Mouse (Mus musculus) hindbrain, embryonic 15.5 days (tissue): Measurements from ENCODE around the gene Tpcn2. TPM values are rescaled to one million over a fixed set of nuclear protein-coding genes. Genes with fewer than 3 reads are reported as not detected.

Experiments
- ATAC-seq: fragments of 200-750 bp; cut with Nextera tagmentation; 2 replicates; pipeline ENCODE4 v1.8.0; 2017; ENCODE audit warnings: low read depth, moderate number of reproducible peaks, moderate TSS enrichment; ENCODE audit not compliant: low FRiP score
- H3K27ac ChIP-seq: fragments of 300-500 bp; sonication (generic); replicated peaks from 2 replicates; pipeline ENCODE4 v1.5.1; 2015; ENCODE audit warnings: mild to moderate bottlenecking, inconsistent platforms
- H3K27me3 ChIP-seq: fragments of 300-500 bp; sonication (generic); 2 replicates; pipeline ENCODE4 v1.6.1; 2015; ENCODE audit warnings: control low read depth, inconsistent platforms
- H3K36me3 ChIP-seq: fragments of 300-500 bp; sonication (generic); 2 replicates; pipeline ENCODE4 v1.6.1; 2015; ENCODE audit warnings: control low read depth, inconsistent platforms
- H3K4me1 ChIP-seq: fragments of 300-500 bp; sonication (generic); replicated peaks from 2 replicates; pipeline ENCODE4 v1.6.1; 2015; ENCODE audit warnings: control low read depth, inconsistent platforms
- H3K4me2 ChIP-seq: fragments of 300-500 bp; sonication (generic); 2 replicates; pipeline ENCODE4 v1.6.1; 2015; ENCODE audit warnings: moderate library complexity, mild to moderate bottlenecking, inconsistent platforms
- H3K4me3 ChIP-seq: fragments of 300-500 bp; sonication (generic); 2 replicates; pipeline ENCODE4 v1.5.1; 2015; ENCODE audit warnings: mild to moderate bottlenecking, inconsistent platforms
- H3K9ac ChIP-seq: fragments of 300-500 bp; sonication (generic); 2 replicates; pipeline ENCODE4 v1.6.1; 2015; ENCODE audit warnings: inconsistent platforms
- H3K9me3 ChIP-seq: fragments of 300-500 bp; sonication (generic); 2 replicates; pipeline ENCODE4 v1.6.1; 2016; ENCODE audit warnings: control low read depth, inconsistent platforms
- WGBS: fragments of 180-500 bp; shearing (Covaris S2); methylation state at CpG from one replicate; pipeline ENCODE4 v1.1.7; 2015; 5-methylcytosine and 5-hydroxymethylcytosine counted together
- polyA plus RNA-seq: library from polyadenylated mRNA; unstranded; fragments of >200 nt; fragmentation: Nextera tagmentation; extraction: Ambion mirVana; gene quantifications from 2 replicates; pipeline ENCODE4 v1.2.1, GENCODE M21; 2015

The Tpcn2 gene
- polyA plus RNA-seq, 1 experiment from 2014 or later, result 3.7 TPM

- H3K9me3 ChIP-seq, result no peaks in the 10 kb centered on the region
- 37% methylated on average over 6 of the region's 6 CpGs for WGBS
- ATAC-seq, result no peak
Observed at GRCm38 (mm10) chr7:145293859-145294258, 10.0 kb upstream of the Tpcn2 start.

DNA sequence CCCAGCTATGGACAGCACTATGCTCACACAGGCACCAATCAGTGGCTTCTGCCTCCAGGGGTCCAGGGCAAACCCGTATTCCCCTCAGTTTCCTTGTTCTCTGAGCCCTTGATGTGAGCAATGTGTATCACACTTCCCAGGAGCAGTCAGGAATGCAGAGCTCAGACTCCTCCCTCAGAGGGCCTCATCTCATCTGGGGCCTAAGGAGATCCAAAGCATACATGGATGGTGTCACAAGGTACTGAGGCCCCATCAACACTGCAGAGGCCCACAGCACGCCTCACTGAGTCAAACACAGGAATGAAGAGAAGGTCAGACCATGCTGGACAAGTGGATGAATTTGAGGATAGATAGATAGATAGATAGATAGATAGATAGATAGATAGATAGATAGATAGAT is 8.9 kb upstream of the Tpcn2 start:
- no peak overlapping the region for H3K27ac ChIP-seq
- no peaks in the 10 kb centered on the region for H3K9me3 ChIP-seq
- H3K27me3 ChIP-seq, result no peaks in the 10 kb centered on the region
- no peaks in the 10 kb centered on the region for H3K36me3 ChIP-seq
- 75% methylated on average over 2 of the region's 2 CpGs for WGBS
- no peak overlapping the region for H3K4me3 ChIP-seq
- no peak overlapping the region for H3K9ac ChIP-seq
- H3K4me2 ChIP-seq, result no peak overlapping the region
- no peaks in the 10 kb centered on the region for H3K4me1 ChIP-seq
- ATAC-seq, result no peak

More at GRCm38 (mm10) chr7:145293859-145294258, 10.0 kb upstream of the Tpcn2 start:
- H3K4me2 ChIP-seq, result no peak overlapping the region
- no peaks in the 10 kb centered on the region for H3K4me1 ChIP-seq
- no peak overlapping the region for H3K4me3 ChIP-seq
- H3K27me3 ChIP-seq, result no peaks in the 10 kb centered on the region
- no peaks in the 10 kb centered on the region for H3K36me3 ChIP-seq
- no peak overlapping the region for H3K27ac ChIP-seq
- no peak overlapping the region for H3K9ac ChIP-seq

DNA sequence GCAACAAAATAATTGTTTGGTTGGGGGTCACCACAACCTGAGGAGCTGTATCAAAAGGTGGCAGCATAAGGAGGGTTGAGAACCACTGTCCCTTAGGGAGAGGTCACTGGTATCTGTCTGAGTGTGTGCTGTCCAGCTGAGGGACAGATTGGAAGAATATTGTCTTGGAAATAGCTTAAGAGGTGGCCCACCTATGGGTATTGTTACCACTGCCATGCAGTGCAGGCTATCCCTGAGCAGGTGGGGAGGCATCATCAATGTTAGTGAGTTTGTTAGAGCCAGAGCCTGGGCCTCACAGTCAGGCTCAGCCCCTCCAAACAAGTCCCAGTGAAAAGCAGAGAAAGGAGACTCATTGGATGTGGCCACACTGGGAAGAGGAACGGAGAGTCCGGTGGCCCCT is 8.0 kb upstream of the Tpcn2 start:
- no peak overlapping the region for H3K4me2 ChIP-seq
- no peak overlapping the region for H3K4me3 ChIP-seq
- H3K9ac ChIP-seq, result no peak overlapping the region
- no peaks in the 10 kb centered on the region for H3K4me1 ChIP-seq
- 91% methylated on average over 2 of the region's 2 CpGs for WGBS
- H3K27ac ChIP-seq, result no peak overlapping the region
- H3K27me3 ChIP-seq, result no peaks in the 10 kb centered on the region
- no peaks in the 10 kb centered on the region for H3K9me3 ChIP-seq
- ATAC-seq, result no peak
- H3K36me3 ChIP-seq, result no peaks in the 10 kb centered on the region

DNA sequence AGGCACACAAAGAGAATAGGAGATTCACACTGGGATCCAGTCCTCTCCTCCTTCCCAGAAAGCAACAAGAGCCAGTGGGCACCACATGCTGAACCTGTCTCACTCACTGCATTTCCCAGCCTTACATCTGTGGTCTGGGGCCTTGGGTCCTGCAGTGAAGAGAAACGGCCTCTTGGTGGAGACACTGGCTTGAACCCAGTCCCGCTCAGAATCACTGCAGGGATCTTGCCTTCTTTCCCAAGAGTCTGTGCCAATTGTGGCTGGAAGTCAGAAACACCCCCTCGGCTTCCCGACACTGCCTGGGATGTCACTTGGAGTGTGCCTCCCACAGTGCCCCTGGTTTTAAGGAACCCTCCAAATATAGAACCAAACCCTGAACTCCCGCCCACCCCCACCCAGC is 5.5 kb upstream of the Tpcn2 start:
- Histone ChIP-seq H3K4me2 (no peak overlapping the region), H3K9ac (no peak overlapping the region), H3K27ac (no peak overlapping the region), H3K36me3 (no peaks in the 10 kb centered on the region), H3K27me3 (no peaks in the 10 kb centered on the region), H3K9me3 (no peaks in the 10 kb centered on the region), H3K4me1 (no peaks in the 10 kb centered on the region), H3K4me3 (no peak overlapping the region)
- WGBS, result 25% methylated on average over 5 of the region's 5 CpGs
- 0 out of 2 replicates have a peak, but pooled peaks have one; percentile 42 for ATAC-seq

DNA sequence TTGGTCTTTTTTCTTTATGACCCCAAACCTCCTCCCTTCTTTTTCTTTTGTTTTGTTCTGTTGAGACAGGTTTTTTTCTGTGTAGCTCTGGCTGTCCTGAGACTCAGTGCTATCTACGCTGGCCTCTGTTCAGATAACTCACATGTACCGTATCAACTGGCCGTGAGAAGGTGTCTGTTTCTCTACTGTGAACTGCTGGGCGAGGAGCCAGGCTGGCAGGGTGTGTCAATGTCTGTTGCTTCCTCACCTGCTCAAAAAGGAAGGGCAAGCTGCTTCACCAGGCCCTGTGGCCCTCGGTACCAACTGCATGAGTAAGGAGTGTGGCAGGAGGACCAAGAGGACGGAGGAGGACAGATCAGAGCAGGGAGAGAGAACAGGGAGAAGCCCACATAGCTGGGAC is 3.6 kb upstream of the Tpcn2 start:
- H3K27me3 ChIP-seq, result no peaks in the 10 kb centered on the region
- no peak for ATAC-seq
- 85% methylated on average over 6 of the region's 6 CpGs for WGBS

DNA sequence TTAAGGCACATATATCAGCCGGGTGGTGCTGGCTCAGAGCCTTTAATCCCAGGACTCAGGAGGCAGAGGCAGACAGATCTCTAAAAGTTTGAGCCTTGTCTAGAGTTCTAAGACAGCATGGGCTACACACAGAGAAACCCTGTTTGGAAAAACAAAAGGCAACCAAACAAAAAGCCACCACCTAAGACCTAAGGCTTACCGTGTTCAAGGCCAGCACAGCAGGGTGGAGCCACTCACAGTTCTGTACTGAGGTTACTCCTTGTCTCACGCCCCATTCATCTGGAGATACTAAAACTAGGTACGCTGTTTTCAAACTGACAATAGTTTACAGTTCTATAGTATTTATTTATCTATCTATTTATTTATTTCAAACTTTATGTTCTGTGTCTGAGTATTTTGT is 1.7 kb upstream of the Tpcn2 start:
- 80% methylated on average over 4 of the region's 4 CpGs for WGBS
- H3K36me3 ChIP-seq, result no peaks in the 10 kb centered on the region
- no peak overlapping the region for H3K4me3 ChIP-seq
- peaks cover 14% of the 10 kb centered on the region for H3K4me1 ChIP-seq
- H3K27ac ChIP-seq, result no peak overlapping the region
- H3K9ac ChIP-seq, result no peak overlapping the region
- no peak overlapping the region for H3K4me2 ChIP-seq
- H3K27me3 ChIP-seq, result no peaks in the 10 kb centered on the region
- no peak for ATAC-seq
- H3K9me3 ChIP-seq, result no peaks in the 10 kb centered on the region

More for the DNA sequence above, 3.6 kb upstream of the Tpcn2 start:
- Histone ChIP-seq H3K36me3 (no peaks in the 10 kb centered on the region), H3K9me3 (no peaks in the 10 kb centered on the region), H3K27ac (no peak overlapping the region), H3K4me1 (peaks cover 14% of the 10 kb centered on the region), H3K4me2 (no peak overlapping the region), H3K4me3 (no peak overlapping the region), H3K9ac (no peak overlapping the region)

DNA sequence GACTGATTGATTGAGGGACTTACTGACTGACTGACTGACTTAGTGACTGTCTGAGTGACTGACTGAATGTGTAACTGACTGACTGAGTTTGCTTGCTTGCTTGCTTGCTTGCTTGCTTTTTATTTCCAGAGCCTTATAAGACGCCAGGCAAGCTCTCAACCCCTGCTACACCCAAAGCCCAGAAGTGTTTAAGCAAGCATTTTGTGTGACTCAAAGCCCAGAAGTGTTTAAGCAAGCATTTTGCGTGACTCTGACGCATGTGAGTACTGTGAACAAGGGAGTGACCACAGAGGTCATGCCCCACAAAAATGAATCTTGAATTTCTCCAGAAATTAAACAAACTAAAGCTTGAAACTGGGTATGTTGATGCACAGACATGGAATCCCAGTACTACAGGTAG is 482 bp upstream of the Tpcn2 start:
- Histone ChIP-seq H3K4me1 (peaks cover 14% of the 10 kb centered on the region), H3K4me3 (peak overlapping the region; percentile 52), H3K27me3 (no peaks in the 10 kb centered on the region), H3K9me3 (no peaks in the 10 kb centered on the region), H3K4me2 (peak overlapping the region; percentile 79), H3K27ac (no peak overlapping the region), H3K36me3 (no peaks in the 10 kb centered on the region), H3K9ac (no peak overlapping the region)
- WGBS, result 53% methylated on average over 3 of the region's 3 CpGs
- no peak for ATAC-seq

GRCm38 (mm10) chr7:145283041-145283440 is 770 bp downstream of the Tpcn2 start:
- no peaks in the 10 kb centered on the region for H3K9me3 ChIP-seq
- peak overlapping the region; percentile 52 for H3K4me3 ChIP-seq
- no peaks in the 10 kb centered on the region for H3K27me3 ChIP-seq
- H3K36me3 ChIP-seq, result no peaks in the 10 kb centered on the region
- no peak for ATAC-seq
- H3K4me2 ChIP-seq, result peak overlapping the region; percentile 79
- no peak overlapping the region for H3K27ac ChIP-seq
- H3K9ac ChIP-seq, result no peak overlapping the region
- 49% methylated on average over 4 of the region's 4 CpGs for WGBS
- H3K4me1 ChIP-seq, result peaks cover 14% of the 10 kb centered on the region

DNA sequence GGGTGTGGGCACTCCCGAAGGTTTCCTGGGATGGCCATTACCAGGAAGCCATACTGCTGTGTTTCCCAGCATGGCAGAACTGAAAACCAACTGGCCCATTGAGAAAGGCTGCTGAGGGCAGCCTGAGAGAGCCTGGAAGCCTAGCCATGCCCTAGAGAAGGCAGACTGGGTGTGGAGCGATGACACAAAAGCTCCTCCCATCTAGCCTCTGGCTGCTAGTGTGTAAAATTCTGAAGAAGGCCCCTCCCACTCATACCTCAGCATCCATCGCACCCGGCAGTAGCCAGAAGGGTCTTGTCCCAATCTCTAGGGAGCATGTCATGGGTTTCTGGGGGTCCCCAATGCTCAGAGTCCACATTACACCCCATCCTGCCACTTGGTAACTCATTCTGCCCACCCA is 2.4 kb downstream of the Tpcn2 start:
- H3K9me3 ChIP-seq, result no peaks in the 10 kb centered on the region

GRCm38 (mm10) chr7:145275488-145275887 is 8.3 kb downstream of the Tpcn2 start:
- 93% methylated on average over 3 of the region's 3 CpGs for WGBS
- no peak for ATAC-seq
- H3K9me3 ChIP-seq, result no peaks in the 10 kb centered on the region
- H3K4me2 ChIP-seq, result no peak overlapping the region
- H3K4me3 ChIP-seq, result no peak overlapping the region
- H3K27me3 ChIP-seq, result no peaks in the 10 kb centered on the region
- H3K9ac ChIP-seq, result no peak overlapping the region
- no peak overlapping the region for H3K27ac ChIP-seq
- no peaks in the 10 kb centered on the region for H3K4me1 ChIP-seq
- 0 out of 2 replicates have a peak, but pooled peaks cover 4% of the 10 kb centered on the region for H3K36me3 ChIP-seq

More for the DNA sequence above, 2.4 kb downstream of the Tpcn2 start:
- no peak overlapping the region for H3K27ac ChIP-seq
- H3K27me3 ChIP-seq, result no peaks in the 10 kb centered on the region
- no peak overlapping the region for H3K4me3 ChIP-seq
- no peaks in the 10 kb centered on the region for H3K36me3 ChIP-seq
- WGBS, result 87% methylated on average over 4 of the region's 4 CpGs
- H3K9ac ChIP-seq, result no peak overlapping the region
- H3K4me2 ChIP-seq, result no peak overlapping the region
- ATAC-seq, result no peak
- peaks cover 14% of the 10 kb centered on the region for H3K4me1 ChIP-seq

DNA sequence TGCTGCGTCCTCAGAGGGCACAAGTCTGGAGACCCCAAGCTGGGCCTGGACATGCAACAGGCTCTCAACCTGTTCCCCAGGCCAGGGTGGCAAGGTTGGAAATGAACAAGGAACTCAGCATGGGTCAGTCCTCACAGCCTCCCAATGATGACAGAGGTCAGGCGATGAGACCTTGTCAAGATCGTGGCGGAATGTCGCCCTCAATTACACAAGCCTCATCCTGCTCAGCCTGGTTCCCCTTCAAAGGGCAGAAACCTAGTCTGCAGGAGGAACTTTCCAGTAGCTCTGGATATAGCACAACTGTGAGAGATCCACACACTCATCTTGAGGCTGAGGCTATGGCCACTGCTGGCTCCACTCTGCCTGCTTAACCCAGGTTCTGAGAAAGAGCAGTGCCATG is 12.9 kb downstream of the Tpcn2 start:
- no peak for ATAC-seq
- Histone ChIP-seq H3K4me1 (no peaks in the 10 kb centered on the region), H3K4me2 (no peak overlapping the region), H3K9ac (no peak overlapping the region), H3K27ac (no peak overlapping the region), H3K9me3 (no peaks in the 10 kb centered on the region), H3K27me3 (no peaks in the 10 kb centered on the region), H3K36me3 (0 out of 2 replicates have a peak, but pooled peaks cover 4% of the 10 kb centered on the region), H3K4me3 (no peak overlapping the region)
- 95% methylated on average over 5 of the region's 5 CpGs for WGBS

DNA sequence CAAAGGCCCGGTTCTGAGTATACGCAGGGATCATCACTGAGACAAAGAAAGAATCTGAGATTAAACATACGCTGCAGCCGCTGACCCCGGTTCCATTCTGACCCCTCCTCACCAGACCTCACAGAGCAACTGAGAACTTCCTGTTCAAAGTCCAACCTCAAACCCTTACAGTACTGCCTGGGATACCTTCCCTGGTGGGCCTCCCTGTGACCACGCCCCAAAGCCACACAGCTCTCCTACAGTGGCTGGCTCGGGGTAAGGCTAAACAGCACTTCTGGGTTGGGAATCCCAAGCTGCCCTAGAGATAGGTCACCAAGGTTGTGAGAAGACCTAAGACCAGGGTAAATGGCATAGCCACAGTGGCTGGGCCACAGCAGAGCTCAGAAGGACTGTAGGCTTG is 14.9 kb downstream of the Tpcn2 start:
- Histone ChIP-seq H3K4me1 (no peaks in the 10 kb centered on the region), H3K27ac (no peak overlapping the region), H3K27me3 (no peaks in the 10 kb centered on the region), H3K4me3 (no peak overlapping the region), H3K9me3 (no peaks in the 10 kb centered on the region), H3K4me2 (no peak overlapping the region), H3K36me3 (0 out of 2 replicates have a peak, but pooled peaks cover 4% of the 10 kb centered on the region), H3K9ac (no peak overlapping the region)
- 95% methylated on average over 7 of the region's 7 CpGs for WGBS
- ATAC-seq, result no peak

DNA sequence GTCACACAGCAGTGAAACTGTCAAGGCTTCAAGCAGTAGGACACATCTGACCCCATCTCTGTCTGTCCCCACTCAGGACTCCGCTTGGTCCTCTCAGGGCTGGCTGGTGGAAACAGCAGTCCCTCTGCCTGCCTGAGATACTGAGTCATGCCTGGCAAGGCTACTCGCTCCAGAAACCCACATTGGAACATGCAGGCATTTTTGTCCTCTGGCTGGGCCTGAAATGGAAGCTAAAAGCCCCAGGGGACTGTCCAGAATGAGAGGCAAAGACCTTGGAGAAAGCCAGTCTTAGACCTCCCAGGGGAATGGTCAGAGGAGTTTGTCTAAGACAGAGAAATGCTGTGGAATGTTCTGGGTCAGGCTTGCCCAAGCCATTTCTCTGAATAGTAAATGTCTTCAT is 17.8 kb downstream of the Tpcn2 start:
- 88% methylated on average over 2 of the region's 2 CpGs for WGBS
- Histone ChIP-seq H3K4me2 (no peak overlapping the region), H3K9me3 (no peaks in the 10 kb centered on the region), H3K4me1 (no peaks in the 10 kb centered on the region), H3K9ac (no peak overlapping the region), H3K27ac (no peak overlapping the region), H3K4me3 (no peak overlapping the region), H3K27me3 (no peaks in the 10 kb centered on the region), H3K36me3 (no peaks in the 10 kb centered on the region)
- ATAC-seq, result no peak
